Mouse (Mus musculus): ENCODE measurements at regions not wholly inside any gene's neighbourhood (a gene's known extent, or its start where the extent isn't known, plus 50 kb on each side); places are given as distances from the start of the nearest gene placed in this dataset.

DNA sequence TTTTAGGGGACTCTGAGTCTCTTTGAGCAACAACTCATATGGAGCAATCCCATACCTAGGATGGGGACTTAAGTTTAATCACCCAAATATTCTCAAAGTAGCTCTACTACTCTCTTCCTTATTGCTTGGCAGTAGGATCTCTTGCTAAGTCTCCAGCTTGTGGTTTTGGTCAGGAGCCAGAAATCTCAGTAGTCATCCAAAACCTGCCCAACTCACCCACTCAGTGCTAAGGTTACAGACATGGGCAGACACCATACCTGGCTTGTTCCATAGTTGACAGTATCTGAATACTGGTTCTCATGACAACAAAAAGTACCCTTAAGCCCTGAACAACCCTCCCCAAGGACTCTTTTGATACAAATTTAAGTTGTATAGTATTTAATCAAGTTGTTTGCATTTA, 288.7 kb downstream of the Gm11146 start:
- TF ChIP-seq CTCF (IDR thresholded peaks at IDR 0.05; ENCODE audit: low read depth) (no peak), EP300 (optimal IDR thresholded peaks at IDR 0.05) (no peak)
